Mouse (Mus musculus) left cerebral cortex, adult 2 months (tissue): ENCODE results near the gene Teddm3. TPM values are rescaled to one million over a fixed set of nuclear protein-coding genes. Genes with fewer than 3 reads are reported as not detected.
"Not testable (repeated sequence)": the region's sequence is repeated elsewhere in the genome, so short reads cannot be mapped to it uniquely, and the experiment has no call there.

Experiments used
- DNase-seq, 2 experiments: peaks; one replicate each; pipeline ENCODE4 v3.0.0; 2021 to 2022; ENCODE audit warnings: low spot score in 2 of 2, mixed read lengths in 1 of 2; ENCODE audit errors: extremely low spot score in 1 of 2
- H3K27ac ChIP-seq: fragments of 200-600 bp; 2 replicates; pipeline ENCODE4 v1.8.1; 2022
- H3K4me3 ChIP-seq: fragments of 200-600 bp; 2 replicates; pipeline ENCODE4 v1.8.1; 2022
- CTCF ChIP-seq: fragments of 200-600 bp; IDR thresholded peaks from 2 replicates; pipeline ENCODE4 v1.8.1; 2022; ENCODE audit warnings: antibody characterized with exemption, mild to moderate bottlenecking, moderate library complexity
- intact Hi-C: fragments of 180-260 bp; cut with DNase I; formaldehyde crosslinking; loops from one replicate; pipeline ENCODE4 v1.15.1; 2025
- total RNA-seq, 2 experiments: library from RNA; stranded (reverse); gene quantifications; 2 replicates each; pipeline ENCODE4 v1.2.3; 2021

Teddm3 gene
- total RNA-seq, 2 experiments from 2014 or later, result 1.1 to 1.4 TPM

DNA sequence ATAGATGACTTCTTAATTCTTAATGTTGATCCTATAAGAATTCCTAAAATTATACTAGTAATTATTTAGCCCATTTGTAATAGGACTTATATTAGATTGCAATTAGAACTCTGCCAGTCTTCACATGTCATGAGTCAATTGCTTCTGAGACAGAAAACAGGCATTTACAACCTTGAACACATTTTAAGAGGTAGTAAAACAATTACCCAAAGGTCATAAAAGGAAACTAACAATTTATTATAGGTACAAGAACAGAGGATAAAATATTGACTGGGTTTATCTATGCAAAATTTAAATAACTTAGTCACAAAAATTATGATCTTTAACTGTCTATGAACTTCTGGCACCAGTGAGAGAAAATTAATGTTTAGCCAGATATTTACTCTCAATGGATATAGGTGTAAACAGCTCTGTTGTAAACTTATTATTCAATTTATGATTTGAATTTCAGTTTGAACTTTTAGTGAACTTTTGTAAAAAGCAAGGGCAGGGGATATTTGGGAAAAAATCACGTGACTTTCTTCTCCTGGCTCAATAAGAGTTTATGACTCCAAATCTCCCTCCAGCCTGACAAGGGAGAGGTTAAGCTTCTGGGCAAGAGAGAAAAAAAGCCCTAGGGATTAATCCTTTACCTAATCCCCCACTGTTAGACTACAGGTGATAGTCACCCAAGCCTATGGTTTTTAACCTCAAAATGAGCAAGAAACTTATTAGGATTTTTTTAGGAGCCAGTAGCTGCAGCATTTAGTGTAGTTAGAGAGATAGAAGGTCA lies 17.3 kb downstream of the Teddm3 start:
- Histone ChIP-seq H3K27ac (no peak overlapping the region), H3K4me3 (no peak overlapping the region)
- no peak for DNase-seq
- TF ChIP-seq CTCF, result no peak
- intact Hi-C loops, result no loop called here

DNA sequence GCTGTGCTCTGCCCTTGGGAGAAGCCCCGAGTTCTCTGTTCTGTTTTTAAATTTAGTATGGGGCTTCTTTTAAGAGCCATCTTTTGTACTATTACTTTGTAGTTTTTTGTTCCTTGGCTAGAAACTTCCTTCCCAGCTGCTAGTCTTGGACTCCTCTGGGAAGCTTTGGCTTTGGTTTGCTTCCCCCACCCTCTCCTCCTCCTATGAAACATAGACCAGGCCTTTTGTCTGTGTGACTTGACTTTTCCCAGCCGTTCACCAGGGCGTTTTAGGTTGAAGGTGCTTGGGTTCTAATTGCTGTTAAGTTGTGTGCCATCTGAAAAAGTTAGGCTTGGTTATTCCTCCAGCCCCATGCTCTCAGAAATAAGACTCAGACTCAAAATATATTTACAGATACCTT lies 26.1 kb downstream of the Teddm3 start:
- H3K27ac ChIP-seq, intact Hi-C loops, DNase-seq, H3K4me3 ChIP-seq: not testable (repeated sequence)

DNA sequence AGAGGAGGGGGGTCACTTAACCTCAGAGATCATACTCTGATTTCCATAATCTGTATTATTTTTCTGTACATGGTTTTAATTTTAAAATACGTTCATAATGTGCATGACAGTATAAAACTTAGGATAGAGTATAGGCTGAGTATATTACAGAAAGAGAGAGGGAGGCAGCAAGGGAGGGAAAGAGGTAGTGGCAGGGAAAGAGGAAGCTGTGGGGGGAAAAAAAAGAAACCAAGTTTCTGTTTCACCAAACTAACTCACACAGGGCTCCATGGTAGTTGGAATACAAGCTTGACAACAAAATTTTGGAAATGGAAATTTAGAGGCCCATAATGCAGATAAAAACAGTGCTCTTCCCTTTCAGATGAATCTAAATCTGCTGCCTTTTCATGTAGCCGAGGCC lies 31.0 kb downstream of the Teddm3 start:
- intact Hi-C loops, DNase-seq: not testable (repeated sequence)

DNA sequence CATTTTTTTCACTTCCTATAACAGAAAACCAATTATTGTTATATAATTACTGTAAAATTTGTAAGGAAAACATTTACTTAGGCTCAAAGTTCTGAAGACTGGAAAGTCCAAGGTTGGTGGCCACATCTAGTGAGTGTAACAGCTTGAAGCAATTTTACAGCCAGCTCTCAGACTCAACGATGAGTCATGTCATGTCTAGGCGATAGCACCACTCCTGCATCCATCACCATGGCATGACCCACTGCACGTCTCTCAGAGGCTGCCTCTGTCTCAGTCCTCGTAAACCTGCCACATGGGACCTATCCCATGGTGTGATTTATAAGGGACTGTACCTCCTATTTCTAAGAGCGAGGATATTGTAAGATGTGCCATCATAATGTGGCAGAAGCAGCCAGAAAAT lies 37.7 kb downstream of the Teddm3 start:
- DNase-seq, result no peak
- intact Hi-C loops, result no loop called here
- Histone ChIP-seq H3K4me3 (no peak overlapping the region), H3K27ac (no peak overlapping the region)
- no peak for TF ChIP-seq CTCF

More for the DNA sequence above, 31.0 kb downstream of the Teddm3 start:
- H3K4me3 ChIP-seq, H3K27ac ChIP-seq: not testable (repeated sequence)

- DNase-seq, result no peak
- Histone ChIP-seq H3K4me3 (no peak overlapping the region), H3K27ac (no peak overlapping the region)
- intact Hi-C loops, result no loop called here
- peak; percentile 29 for TF ChIP-seq CTCF
These were observed 44.3 kb downstream of the Teddm3 start for GRCm38 (mm10) chr16:21109473-21109872.

Other genes starting within 250 kb of the Teddm3 start
- gene Ephb3, start 50.8 kb upstream of the Teddm3 start, total RNA-seq, result 10 to 100 TPM; 26.8 to 27.3 TPM